Mouse (Mus musculus): ENCODE measurements around the gene Plin5.
"Not testable (repeated sequence)": the region's sequence is repeated elsewhere in the genome, so short reads cannot be mapped to it uniquely, and the experiment has no call there.

The Plin5 gene

DNA sequence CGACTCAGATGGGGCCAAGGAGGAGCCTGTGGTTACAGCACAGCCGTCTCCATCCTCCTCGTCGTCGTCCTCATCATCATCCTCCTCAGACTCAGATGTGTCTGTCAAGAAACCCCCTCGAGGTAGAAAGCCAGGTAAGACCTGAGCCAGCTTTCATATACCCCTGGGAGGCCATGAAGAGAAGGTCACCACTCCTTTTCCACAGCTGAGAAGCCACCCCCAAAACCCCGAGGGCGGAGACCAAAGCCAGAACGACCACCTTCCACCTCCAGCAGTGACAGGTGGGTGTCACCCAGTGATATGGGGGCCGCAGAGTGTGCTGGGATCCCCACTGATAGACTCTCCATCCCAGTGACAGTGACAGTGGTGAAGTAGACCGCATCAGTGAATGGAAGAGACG, 20.5 kb downstream of the Plin5 start:
- TF ChIP-seq NANOG (IDR thresholded peaks at IDR 0.05; ENCODE audit: borderline replicate concordance, low read length) (no peak), POU5F1 (IDR thresholded peaks at IDR 0.05; ENCODE audit: borderline replicate concordance, low read length) (no peak), CTCF (conservative IDR thresholded peaks at IDR 0.05; ENCODE audit: low read length) (no peak)
- no peak overlapping the region for H3K4me3 ChIP-seq (replicated peaks; ENCODE audit: low read length)

DNA sequence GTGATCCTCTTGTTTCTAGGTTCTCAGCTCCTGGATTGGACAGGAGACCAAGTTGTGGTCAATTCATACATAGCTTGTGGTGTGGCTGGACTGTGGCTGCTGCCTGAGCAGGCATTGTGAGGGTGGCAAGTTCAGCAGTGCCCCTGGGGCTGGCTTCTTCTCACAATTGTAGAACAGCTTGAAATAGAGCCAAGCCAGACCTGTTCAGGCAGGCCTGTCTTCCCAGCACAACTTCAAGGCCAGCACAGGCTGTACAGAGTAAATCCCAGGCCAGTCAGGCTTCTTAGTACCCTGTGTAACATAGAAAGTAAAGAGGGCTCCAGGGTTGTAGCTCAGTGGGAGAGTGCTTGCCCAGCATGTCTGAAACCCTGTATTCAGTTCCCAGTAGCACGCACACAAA, 24.6 kb downstream of the Plin5 start:
- TF ChIP-seq POU5F1 (IDR thresholded peaks at IDR 0.05; ENCODE audit: borderline replicate concordance, low read length) = no peak
- no peak for TF ChIP-seq CTCF (conservative IDR thresholded peaks at IDR 0.05; ENCODE audit: low read length)
- TF ChIP-seq NANOG (IDR thresholded peaks at IDR 0.05; ENCODE audit: borderline replicate concordance, low read length) = no peak
- Histone ChIP-seq H3K4me3 (replicated peaks; ENCODE audit: low read length) (no peak overlapping the region), H3K27me3 (ENCODE audit: insufficient read depth, low read length) (no peaks in the 10 kb centered on the region), H3K9me3 (ENCODE audit: low read length) (no peaks in the 10 kb centered on the region), H3K36me3 (ENCODE audit: insufficient read depth, low read length) (peaks cover 88% of the 10 kb centered on the region), H3K4me1 (replicated peaks; ENCODE audit: low read depth, low read length) (no peaks in the 10 kb centered on the region)

More for the DNA sequence above, 20.5 kb downstream of the Plin5 start:
- no peaks in the 10 kb centered on the region for H3K9me3 ChIP-seq (ENCODE audit: low read length)
- H3K36me3 ChIP-seq (ENCODE audit: insufficient read depth, low read length) = peaks cover 95% of the 10 kb centered on the region
- no peaks in the 10 kb centered on the region for H3K27me3 ChIP-seq (ENCODE audit: insufficient read depth, low read length)
- H3K4me1 ChIP-seq (replicated peaks; ENCODE audit: low read depth, low read length) = no peaks in the 10 kb centered on the region; the same call in 1 of the 2 replicates

DNA sequence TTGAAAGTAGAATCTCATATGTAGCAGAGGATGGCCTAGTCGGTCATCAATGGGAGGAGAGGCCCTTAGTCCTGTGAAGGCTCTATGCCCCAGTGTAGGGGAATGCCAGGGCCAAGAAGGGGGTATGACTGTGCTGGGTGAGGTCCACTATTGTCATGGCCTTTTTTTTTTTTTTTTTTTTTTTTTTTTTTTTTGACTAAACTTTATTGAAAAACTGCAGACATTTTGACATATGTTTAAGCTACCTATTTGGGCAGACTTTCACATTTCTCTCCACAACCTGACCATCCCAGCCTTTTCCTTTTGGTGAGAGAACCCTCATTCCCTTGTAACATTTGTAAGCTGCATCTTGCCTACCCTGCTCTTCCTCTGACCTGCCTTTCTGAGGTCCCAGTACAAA, 25.1 kb downstream of the Plin5 start:
- H3K4me3 ChIP-seq (replicated peaks; ENCODE audit: low read length) = no peak overlapping the region
- H3K27me3 ChIP-seq (ENCODE audit: insufficient read depth, low read length) = no peaks in the 10 kb centered on the region
- H3K36me3 ChIP-seq (ENCODE audit: insufficient read depth, low read length) = peaks cover 88% of the 10 kb centered on the region
- no peaks in the 10 kb centered on the region for H3K9me3 ChIP-seq (ENCODE audit: low read length)
- H3K4me1 ChIP-seq (replicated peaks; ENCODE audit: low read depth, low read length) = no peaks in the 10 kb centered on the region
- TF ChIP-seq NANOG (IDR thresholded peaks at IDR 0.05; ENCODE audit: borderline replicate concordance, low read length) (no peak), POU5F1 (IDR thresholded peaks at IDR 0.05; ENCODE audit: borderline replicate concordance, low read length) (no peak), CTCF (conservative IDR thresholded peaks at IDR 0.05; ENCODE audit: low read length) (no peak)

DNA sequence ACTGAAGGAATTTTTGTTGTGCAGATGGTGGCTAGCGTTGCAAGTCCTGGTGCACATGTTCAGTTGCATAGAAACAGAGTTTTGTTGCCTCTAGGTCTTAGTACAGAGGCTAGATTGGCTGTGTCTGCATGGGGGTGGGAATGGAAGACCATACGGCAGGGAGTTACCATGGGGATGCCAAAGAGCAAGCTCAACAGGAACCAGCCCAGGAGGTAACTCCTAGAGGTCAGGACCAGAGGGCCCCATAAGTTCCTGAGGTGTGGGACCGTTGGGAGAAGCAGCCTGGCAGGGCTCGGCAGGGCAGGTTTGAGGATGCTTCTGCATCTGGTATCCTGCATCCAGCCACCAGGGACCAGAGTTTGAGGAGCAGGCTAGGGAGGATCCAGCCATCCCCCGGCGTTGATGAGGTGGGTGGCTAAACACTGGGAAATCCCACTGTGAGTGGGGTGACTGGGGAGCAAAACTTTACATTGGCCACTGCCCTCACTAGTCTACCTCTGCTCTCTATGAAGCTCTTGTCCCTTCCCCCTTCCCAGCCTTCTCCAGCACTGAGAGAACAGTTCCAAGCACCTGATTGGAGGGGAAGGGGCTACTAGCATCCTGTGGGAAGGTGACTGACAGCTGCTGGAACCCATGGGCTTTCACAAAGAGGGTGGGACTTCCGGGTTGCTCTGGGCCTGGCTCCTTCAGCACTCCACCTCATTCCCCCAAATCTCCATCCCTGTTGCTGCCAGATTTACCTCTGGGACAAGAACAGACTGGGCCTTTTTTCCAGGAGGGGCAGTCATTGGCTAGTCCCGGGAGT, 36.4 kb downstream of the Plin5 start:
- no peak; the same call in 1 of the 2 replicates for TF ChIP-seq CTCF (conservative IDR thresholded peaks at IDR 0.05; ENCODE audit: low read length)
- no peak for TF ChIP-seq NANOG (IDR thresholded peaks at IDR 0.05; ENCODE audit: borderline replicate concordance, low read length)
- no peak for TF ChIP-seq POU5F1 (IDR thresholded peaks at IDR 0.05; ENCODE audit: borderline replicate concordance, low read length)
- H3K9me3 ChIP-seq (ENCODE audit: low read length) = no peaks in the 10 kb centered on the region

DNA sequence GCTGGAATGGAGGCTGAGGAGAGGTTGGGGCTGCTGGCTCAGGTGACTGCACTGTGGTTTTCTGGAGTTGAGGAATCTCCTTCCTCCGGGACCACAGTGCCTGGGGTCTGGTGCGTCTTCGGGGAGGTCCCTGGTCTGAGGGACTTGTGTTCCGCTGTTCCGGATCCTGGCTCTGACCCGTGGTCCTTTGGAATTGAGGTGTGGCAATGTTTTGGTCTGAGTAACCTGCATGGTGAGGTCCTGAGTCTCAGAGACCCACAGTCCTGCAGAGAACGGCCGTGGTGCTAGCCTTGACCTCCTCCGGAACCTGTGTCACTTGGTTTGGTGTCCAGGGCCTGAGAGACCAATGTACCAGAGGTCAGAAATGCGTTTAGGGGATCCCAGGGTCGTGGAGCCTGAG, 37.5 kb downstream of the Plin5 start:
- Histone ChIP-seq H3K4me3 (replicated peaks; ENCODE audit: low read length) (peak overlapping the region; percentile 96), H3K9me3 (ENCODE audit: low read length) (no peaks in the 10 kb centered on the region), H3K36me3 (ENCODE audit: insufficient read depth, low read length) (peaks cover 30% of the 10 kb centered on the region), H3K4me1 (replicated peaks; ENCODE audit: low read depth, low read length) (peaks cover 45% of the 10 kb centered on the region), H3K27me3 (ENCODE audit: insufficient read depth, low read length) (no peaks in the 10 kb centered on the region)
- TF ChIP-seq POU5F1 (IDR thresholded peaks at IDR 0.05; ENCODE audit: borderline replicate concordance, low read length) = no peak
- TF ChIP-seq CTCF (conservative IDR thresholded peaks at IDR 0.05; ENCODE audit: low read length) = no peak
- TF ChIP-seq NANOG (IDR thresholded peaks at IDR 0.05; ENCODE audit: borderline replicate concordance, low read length) = no peak

More for the DNA sequence above, 36.4 kb downstream of the Plin5 start:
- Histone ChIP-seq H3K4me3 (replicated peaks; ENCODE audit: low read length) (peak overlapping the region; percentile 96), H3K36me3 (ENCODE audit: insufficient read depth, low read length) (peaks cover 41% of the 10 kb centered on the region), H3K27me3 (ENCODE audit: insufficient read depth, low read length) (no peaks in the 10 kb centered on the region), H3K4me1 (replicated peaks; ENCODE audit: low read depth, low read length) (peaks cover 36% of the 10 kb centered on the region)

DNA sequence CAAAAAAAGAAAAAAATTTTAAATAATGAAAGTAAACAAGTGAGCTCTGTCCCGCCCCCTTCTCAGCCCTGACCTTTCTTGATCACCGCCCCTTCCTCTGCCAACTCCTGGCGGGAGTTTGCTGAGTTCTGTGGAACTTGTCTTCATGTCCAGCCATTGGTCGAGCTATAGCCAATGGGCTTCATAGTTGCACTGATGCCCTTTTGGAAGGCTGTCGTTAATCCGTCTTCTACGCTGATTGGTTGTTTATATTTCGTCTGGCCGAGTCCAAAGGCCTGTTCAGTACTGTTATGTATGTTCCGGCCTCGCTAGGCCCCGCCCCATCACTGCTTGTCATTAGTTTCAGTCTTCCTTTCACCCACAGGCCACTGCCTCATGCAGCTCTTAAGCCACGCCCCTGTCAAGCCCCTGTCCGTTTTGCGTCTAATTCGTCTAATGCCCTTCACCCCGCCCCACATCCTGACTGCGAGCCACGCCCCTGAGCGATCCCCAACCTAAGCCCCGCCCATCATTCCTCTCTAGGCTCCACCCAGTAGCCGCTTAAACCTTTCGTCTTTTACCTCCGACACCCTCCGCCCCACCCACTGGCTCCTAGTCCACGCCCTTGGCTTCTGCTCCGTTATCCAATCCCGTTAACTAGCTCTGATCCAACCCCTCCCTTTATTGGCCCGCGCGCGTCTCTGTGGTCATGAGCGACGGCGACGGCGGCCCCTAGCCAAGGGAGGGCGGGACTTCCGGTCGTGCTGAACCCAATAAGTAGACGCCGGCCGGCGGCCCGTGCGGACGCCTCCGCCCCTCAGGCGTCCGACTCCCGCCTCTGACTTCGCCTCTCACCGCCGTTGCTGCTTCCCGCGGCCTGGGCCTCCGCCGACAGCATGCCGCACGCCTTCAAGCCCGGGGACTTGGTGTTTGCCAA, 38.3 kb downstream of the Plin5 start, which contains the start of gene Hdgfl2:
Gene Hdgfl2 (plus strand): TSS at position 755 of the 916 bp plus-strand sequence.
- Histone ChIP-seq H3K36me3 (ENCODE audit: insufficient read depth, low read length) (peaks cover 23% of the 10 kb centered on the region), H3K27me3 (ENCODE audit: insufficient read depth, low read length) (no peaks in the 10 kb centered on the region), H3K4me3 (replicated peaks; ENCODE audit: low read length) (peak within 1 kb of the TSS; percentile 96), H3K4me1 (replicated peaks; ENCODE audit: low read depth, low read length) (peaks cover 47% of the 10 kb centered on the region), H3K9me3 (ENCODE audit: low read length) (no peaks in the 10 kb centered on the region)
- TF ChIP-seq POU5F1 (IDR thresholded peaks at IDR 0.05; ENCODE audit: borderline replicate concordance, low read length) (no peak), NANOG (IDR thresholded peaks at IDR 0.05; ENCODE audit: borderline replicate concordance, low read length) (no peak), CTCF (conservative IDR thresholded peaks at IDR 0.05; ENCODE audit: low read length) (no peak)

DNA sequence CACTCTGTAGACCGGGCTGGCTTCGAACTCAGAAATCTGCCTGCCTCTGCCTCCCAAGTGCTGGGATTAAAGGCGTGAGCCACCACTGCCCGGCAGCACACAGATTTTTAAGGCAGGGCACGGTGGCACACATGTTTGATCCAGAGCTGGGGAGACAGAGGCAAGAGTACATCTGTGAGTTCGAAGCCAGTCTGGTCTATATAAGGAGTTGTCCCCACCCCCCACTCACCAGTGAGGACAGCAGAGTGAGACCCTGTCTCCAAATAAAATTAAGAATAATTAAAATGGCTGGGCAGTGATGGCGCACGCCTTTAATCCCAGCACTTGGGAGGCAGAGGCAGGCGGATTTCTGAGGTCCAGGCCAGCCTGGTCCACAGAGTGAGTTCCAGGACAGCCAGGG, 39.0 kb downstream of the Plin5 start:
- Histone ChIP-seq H3K36me3 (ENCODE audit: insufficient read depth, low read length) (peaks cover 18% of the 10 kb centered on the region), H3K4me3 (replicated peaks; ENCODE audit: low read length) (peak overlapping the region; percentile 69), H3K4me1 (replicated peaks; ENCODE audit: low read depth, low read length) (peaks cover 53% of the 10 kb centered on the region)
- H3K9me3 ChIP-seq (ENCODE audit: low read length); H3K27me3 ChIP-seq (ENCODE audit: insufficient read depth, low read length): not testable (repeated sequence)

DNA sequence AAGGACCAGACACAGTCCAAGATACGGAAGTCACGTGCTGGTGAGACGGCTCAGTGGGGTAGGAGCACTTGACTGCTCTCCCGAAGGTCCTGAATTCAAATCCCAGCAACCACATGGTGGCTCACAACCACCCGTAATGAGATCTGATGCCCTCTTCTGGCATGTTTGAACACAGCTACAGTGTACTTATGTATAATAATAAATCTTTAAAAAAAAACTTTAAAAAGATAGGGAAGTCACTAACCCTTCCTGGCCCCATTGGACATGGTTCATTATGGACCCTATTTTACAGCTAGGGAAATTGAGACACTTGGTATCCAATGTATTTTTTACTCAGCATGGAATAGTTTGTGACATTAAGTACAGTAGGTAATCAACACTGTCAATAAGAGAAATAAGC, 39.9 kb downstream of the Plin5 start:
- no peaks in the 10 kb centered on the region for H3K27me3 ChIP-seq (ENCODE audit: insufficient read depth, low read length)
- no peaks in the 10 kb centered on the region for H3K9me3 ChIP-seq (ENCODE audit: low read length)
- TF ChIP-seq CTCF (conservative IDR thresholded peaks at IDR 0.05; ENCODE audit: low read length) (no peak), POU5F1 (IDR thresholded peaks at IDR 0.05; ENCODE audit: borderline replicate concordance, low read length) (no peak), NANOG (IDR thresholded peaks at IDR 0.05; ENCODE audit: borderline replicate concordance, low read length) (no peak)
- peaks cover 50% of the 10 kb centered on the region for H3K4me1 ChIP-seq (replicated peaks; ENCODE audit: low read depth, low read length)
- H3K36me3 ChIP-seq (ENCODE audit: insufficient read depth, low read length) = peaks cover 18% of the 10 kb centered on the region
- H3K4me3 ChIP-seq (replicated peaks; ENCODE audit: low read length) = no peak overlapping the region

All from E14TG2a.4 (cell line).